Mouse (Mus musculus) B cell, adult 62 days (primary cell): ENCODE results near the gene Mab21l1. TPM values are rescaled to one million over a fixed set of nuclear protein-coding genes. Genes with fewer than 3 reads are reported as not detected.

Experiments used
- total RNA-seq: library from RNA; stranded (reverse); gene quantifications from 4 replicates; pipeline ENCODE4 v1.2.4, GENCODE M21; 2023

Gene Mab21l1
- total RNA-seq: not detected in 4 replicates

GRCm38 (mm10) chr3:55782056-55782687 lies at the start of gene Mab21l1:
Mab21l1 (plus strand) TSS chr3:55782510.

